8 mouse cellular contexts compared by ENCODE assay signal in genomic region chr11:89546164-89546563, GRCm38 (mm10).
DNase-seq lines count a peak whose midpoint lies in the region; ATAC-seq lines count a peak whose summit lies in the region.

No protein-coding gene starts in this region.

- peak; percentile 37 to 58; a peak in 1 of 4 replicates for ATAC-seq in hematopoietic stem cell, adult 5-6 weeks (replicated peaks in 1 of 2; ENCODE audit: insufficient read depth in 1 of 2, low FRiP score in 2 of 2, low TSS enrichment in 1 of 2, low read depth in 1 of 2, poor library complexity in 2 of 2, severe bottlenecking in 2 of 2)

- peak; percentile 26 to 50 for DNase-seq in right cerebral cortex, postnatal 10 days (ENCODE audit: low spot score in 2 of 2)
- DNase-seq in right cerebral cortex, postnatal 4 days: no peak
- peak; percentile 65 to 72 for DNase-seq in cerebellum, postnatal 10 days
- peak; percentile 21 for DNase-seq in layer of hippocampus, adult 9-11 months
- DNase-seq in mesoderm, embryonic 11.5 days (ENCODE audit: low read depth, low spot score): peak; percentile 68
- DNase-seq in spleen, adult 18-20 months: no peak
- DNase-seq in thymus, postnatal 10 days (ENCODE audit: low spot score in 2 of 2): no peak

Comparison
In these comparisons a context has a peak if more than half of its experiments do, and no peak if none do; other contexts are left out.
1. DNase-seq: peak in right cerebral cortex, postnatal 10 days (2 of 2), cerebellum, postnatal 10 days (2 of 2), layer of hippocampus, adult 9-11 months (single experiment) and mesoderm, embryonic 11.5 days (single experiment); none in right cerebral cortex, postnatal 4 days (single experiment), spleen, adult 18-20 months (0 of 2) and thymus, postnatal 10 days (0 of 2).